Mouse (Mus musculus) left cerebral cortex, postnatal 4 days (tissue): ENCODE results near the gene Lrmda. TPM values are rescaled to one million over a fixed set of nuclear protein-coding genes. Genes with fewer than 3 reads are reported as not detected.
A peak's percentile ranks its signal among the peaks of the same experiment; 100 is the strongest.

Source experiments
- DNase-seq: peaks from one replicate; pipeline ENCODE4 v3.0.0-alpha.2; 2022
- intact Hi-C: fragments of 180-260 bp; cut with DNase I; formaldehyde crosslinking; loops from one replicate; pipeline ENCODE4 v1.15.1; 2025
- total RNA-seq, 2 experiments: library from RNA; stranded (reverse); gene quantifications; 2 replicates each; pipeline ENCODE4 v1.2.3; 2021

Lrmda gene
- total RNA-seq, 2 experiments from 2014 or later: 0.74 TPM; not detected in 1

GRCm38 (mm10) chr14:21991251-21991780, 28.2 kb upstream of the Lrmda start:
- intact Hi-C loops: no loop called here
- DNase-seq: no peak

GRCm38 (mm10) chr14:21991856-21992255, 27.7 kb upstream of the Lrmda start:
- no peak for DNase-seq
- intact Hi-C loops: no loop called here

- no peak for DNase-seq
- intact Hi-C loops: no loop called here
These were observed 27.1 kb upstream of the Lrmda start for GRCm38 (mm10) chr14:21992321-21992885.

GRCm38 (mm10) chr14:21993251-21994060, 26.1 kb upstream of the Lrmda start:
- intact Hi-C loops: no loop called here
- DNase-seq: no peak

- DNase-seq: no peak
- intact Hi-C loops: no loop called here
These were observed 25.2 kb upstream of the Lrmda start for GRCm38 (mm10) chr14:21994061-21994990.

GRCm38 (mm10) chr14:21995031-21995754, 24.3 kb upstream of the Lrmda start:
- DNase-seq: no peak
- intact Hi-C loops: no loop called here

- intact Hi-C loops: no loop called here
- no peak for DNase-seq
These were observed 19.9 kb upstream of the Lrmda start for GRCm38 (mm10) chr14:21999588-21999987.

GRCm38 (mm10) chr14:22003231-22003630, 16.3 kb upstream of the Lrmda start:
- DNase-seq: no peak
- intact Hi-C loops: no loop called here

- intact Hi-C loops: no loop called here
- DNase-seq: no peak
These were observed 15.9 kb upstream of the Lrmda start for GRCm38 (mm10) chr14:22003631-22004030.

- no peak for DNase-seq
- intact Hi-C loops: no loop called here
These were observed 14.6 kb upstream of the Lrmda start for GRCm38 (mm10) chr14:22004943-22005342.

- intact Hi-C loops: no loop called here
- no peak for DNase-seq
These were observed 12.5 kb upstream of the Lrmda start for GRCm38 (mm10) chr14:22007006-22007405.

GRCm38 (mm10) chr14:22014315-22014714, 5.2 kb upstream of the Lrmda start:
- intact Hi-C loops: no loop called here
- no peak for DNase-seq

GRCm38 (mm10) chr14:22014781-22015180, 4.7 kb upstream of the Lrmda start:
- intact Hi-C loops: no loop called here
- no peak for DNase-seq

- intact Hi-C loops: no loop called here
- no peak for DNase-seq
These were observed 2.5 kb upstream of the Lrmda start for GRCm38 (mm10) chr14:22017011-22017410.

GRCm38 (mm10) chr14:22019949-22020845, 685 bp downstream of the Lrmda start:
- intact Hi-C loops: no loop called here

GRCm38 (mm10) chr14:22020885-22021284, 1.4 kb downstream of the Lrmda start:
- intact Hi-C loops: no loop called here
- DNase-seq: peak; percentile 74

More at GRCm38 (mm10) chr14:22019949-22020845, 685 bp downstream of the Lrmda start:
- DNase-seq: no peak

GRCm38 (mm10) chr14:22023533-22023932, 4.0 kb downstream of the Lrmda start:
- DNase-seq: no peak
- intact Hi-C loops: no loop called here

GRCm38 (mm10) chr14:22035900-22036299, 16.4 kb downstream of the Lrmda start:
- peak; percentile 17 for DNase-seq
- intact Hi-C loops: no loop called here

- intact Hi-C loops: no loop called here
These were observed 16.8 kb downstream of the Lrmda start for GRCm38 (mm10) chr14:22036338-22036737.

More at GRCm38 (mm10) chr14:22036338-22036737, 16.8 kb downstream of the Lrmda start:
- no peak for DNase-seq
